Mouse (Mus musculus) gastrocnemius, adult 8-10 months (tissue): ENCODE results near the gene Fbxw8. TPM values are rescaled to one million over a fixed set of nuclear protein-coding genes. Genes with fewer than 3 reads are reported as not detected.

Experiments used
- DNase-seq, 2 experiments: peaks; one replicate each; pipeline ENCODE4 v3.0.0; 2022; ENCODE audit warnings: low spot score in 2 of 2
- total RNA-seq, 4 experiments: library from RNA; stranded (reverse); gene quantifications; 2 replicates each; pipeline ENCODE4 v1.2.4; 2022

The Fbxw8 gene
- total RNA-seq, 4 experiments from 2014 or later, result 17.7 to 23.7 (median 19.0) TPM

GRCm38 (mm10) chr5:118156976-118157375 is 1.7 kb upstream of the Fbxw8 start:
- DNase-seq, result no peak

- DNase-seq, result no peak
Measured at GRCm38 (mm10) chr5:118155565-118155947, 292 bp upstream of the Fbxw8 start.

DNA sequence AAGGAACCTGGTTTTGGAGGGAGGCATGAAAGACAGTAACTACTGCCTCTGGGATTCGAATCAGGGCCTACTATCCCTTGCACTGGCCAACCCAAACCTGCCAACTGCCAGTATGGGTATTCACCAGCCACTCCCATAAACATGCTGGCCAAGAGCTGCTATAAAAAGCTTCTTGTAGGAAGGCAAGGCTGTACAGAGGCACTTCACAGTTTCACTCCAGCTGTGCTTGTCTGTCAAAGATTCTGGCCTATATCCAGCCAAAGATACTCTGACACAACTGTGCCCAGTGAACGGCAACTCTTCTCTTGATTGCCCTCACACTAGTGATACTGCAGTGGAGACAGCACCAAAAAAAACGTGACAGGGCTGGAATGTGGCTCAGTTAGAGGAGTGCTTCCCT is 5.6 kb downstream of the Fbxw8 start:
- peak; percentile 81 to 84 for DNase-seq

- no peak for DNase-seq
Measured at GRCm38 (mm10) chr5:118147264-118147663, 8.0 kb downstream of the Fbxw8 start.

DNA sequence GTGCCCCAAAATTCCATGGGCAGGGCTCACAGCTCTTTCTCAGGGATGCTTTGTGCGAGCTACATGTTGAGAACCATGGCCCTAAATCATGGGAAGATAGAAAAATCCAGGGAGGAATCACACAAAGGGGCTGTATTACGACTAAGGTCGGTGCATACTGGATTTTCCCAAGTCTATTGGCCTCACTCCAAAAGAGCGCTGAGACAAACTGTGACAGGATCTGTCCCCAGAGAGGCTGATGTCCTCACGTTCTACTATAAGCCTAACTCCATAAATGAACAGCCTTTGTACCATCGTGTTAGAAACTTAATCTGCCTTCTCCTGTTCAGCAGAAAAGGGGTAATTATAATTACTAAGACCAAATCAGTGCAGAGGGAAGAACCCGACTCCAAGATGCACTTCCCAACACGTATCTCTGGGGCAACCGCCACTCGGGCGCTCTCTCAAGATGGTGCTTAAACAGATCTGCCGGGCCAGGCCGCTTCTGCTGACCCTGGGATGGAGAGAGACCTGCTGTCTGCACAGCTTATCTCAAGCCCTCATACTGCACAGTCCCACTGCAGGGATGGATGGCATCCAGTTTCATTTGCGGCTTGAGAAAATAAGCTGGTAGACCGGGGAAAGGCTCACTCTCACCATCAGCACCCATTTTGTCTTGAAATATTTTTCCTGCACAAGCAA is 9.1 kb downstream of the Fbxw8 start:
- DNase-seq, result no peak

GRCm38 (mm10) chr5:118145458-118145857 is 9.8 kb downstream of the Fbxw8 start:
- no peak for DNase-seq

- DNase-seq, result no peak
Measured at GRCm38 (mm10) chr5:118144770-118145169, 10.5 kb downstream of the Fbxw8 start.

DNA sequence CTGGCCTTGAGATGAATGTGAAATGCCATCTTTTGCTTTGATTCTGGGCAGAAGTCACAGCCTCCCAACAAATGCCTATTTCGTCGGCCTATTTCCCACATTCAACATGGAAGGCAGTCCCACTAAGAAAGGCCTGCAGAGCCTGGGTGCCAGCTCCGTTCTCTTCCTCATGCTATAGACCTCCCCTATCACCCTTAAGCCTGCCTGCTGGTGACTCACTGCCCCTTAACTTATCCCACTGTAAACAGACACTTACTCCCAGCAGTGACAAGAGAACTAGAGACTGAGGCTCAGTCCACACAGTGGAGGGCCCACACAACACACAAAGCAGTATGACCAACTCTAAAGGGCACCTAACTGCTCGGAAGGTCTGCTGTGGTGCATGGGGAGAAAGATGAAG is 10.9 kb downstream of the Fbxw8 start:
- no peak for DNase-seq

- peak; percentile 60 to 61 for DNase-seq
Measured at GRCm38 (mm10) chr5:118143211-118144026, 11.8 kb downstream of the Fbxw8 start.

DNA sequence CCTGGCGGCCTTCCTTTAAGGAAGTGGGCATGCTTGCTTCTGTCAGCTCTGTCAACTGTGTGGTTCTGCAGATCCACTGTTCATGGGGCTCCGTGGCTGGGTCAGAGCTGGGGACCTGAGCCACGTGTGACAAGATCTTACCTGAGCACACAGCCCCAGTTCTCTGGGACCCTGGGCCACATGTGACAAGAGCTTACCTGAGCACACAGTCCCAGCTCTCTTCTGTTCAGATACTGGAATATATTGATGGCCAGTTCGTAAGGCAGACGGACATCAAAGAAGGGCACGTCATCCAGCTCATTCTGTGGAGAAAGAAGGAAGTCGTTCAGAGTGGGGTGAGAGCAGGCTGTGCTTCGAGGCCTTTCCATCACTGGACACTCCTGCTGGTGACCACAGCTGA is 12.8 kb downstream of the Fbxw8 start:
- no peak for DNase-seq

DNA sequence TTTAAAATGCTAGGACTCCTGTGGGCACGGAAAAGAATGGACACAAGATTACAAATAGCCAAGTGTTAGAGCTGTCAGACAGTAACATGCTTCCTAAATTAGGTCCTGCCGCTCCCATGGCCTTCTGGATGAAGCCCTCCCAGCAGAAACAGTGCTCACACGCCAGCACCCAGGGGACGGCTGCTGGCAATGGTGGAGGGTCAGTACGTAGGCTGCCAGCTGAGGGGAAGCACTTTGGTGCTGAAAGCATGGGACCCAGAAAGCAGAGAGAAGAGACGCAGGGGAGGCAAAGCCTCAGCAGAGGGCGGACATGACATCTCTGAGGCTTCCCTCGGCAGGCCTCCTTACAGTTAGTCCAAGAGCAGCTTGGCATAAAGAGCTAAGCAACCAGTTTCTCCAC is 15.6 kb downstream of the Fbxw8 start:
- no peak for DNase-seq

GRCm38 (mm10) chr5:118136391-118136790 is 18.9 kb downstream of the Fbxw8 start:
- DNase-seq, result no peak

DNA sequence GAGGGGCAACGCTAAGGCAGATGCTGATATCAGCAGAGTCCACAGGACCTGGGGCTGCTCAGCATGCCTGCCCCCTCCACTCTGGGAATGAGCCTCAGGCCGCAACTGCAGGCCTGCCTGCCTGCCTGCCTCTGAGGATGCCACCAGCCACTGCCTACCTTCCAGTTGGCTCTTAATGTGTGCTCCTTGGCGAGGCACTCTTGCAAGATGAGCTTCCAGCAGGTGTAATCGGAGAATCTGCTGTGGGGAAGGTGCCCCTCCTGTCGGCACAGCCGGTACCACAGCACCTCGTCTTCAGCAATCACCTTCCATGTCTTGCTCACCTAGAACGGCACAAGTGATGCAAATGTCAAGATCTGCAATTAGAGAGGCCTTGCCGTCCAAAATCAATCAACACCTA is 26.6 kb downstream of the Fbxw8 start:
- peak; percentile 24 to 53 for DNase-seq

DNA sequence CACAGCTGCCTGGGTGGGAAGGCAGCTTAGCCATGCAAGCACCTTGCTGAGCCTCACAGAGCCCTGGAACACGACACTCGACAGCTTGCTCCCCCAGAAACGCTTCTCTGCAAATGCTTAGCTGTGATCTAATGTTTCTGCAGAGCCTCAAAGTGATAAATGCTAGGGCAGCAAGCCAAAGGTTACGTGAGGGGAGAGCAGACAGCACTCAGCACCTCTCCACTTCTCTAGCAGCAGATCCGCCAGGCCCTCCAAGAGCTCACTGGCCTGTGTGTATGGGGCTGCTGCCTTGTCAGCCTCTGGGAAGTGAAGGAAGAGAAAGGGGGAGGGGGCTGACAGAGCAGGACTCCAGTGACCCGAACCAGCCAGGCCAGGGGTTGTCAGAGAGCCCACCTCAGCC is 27.1 kb downstream of the Fbxw8 start:
- DNase-seq, result no peak

- no peak for DNase-seq
Measured at GRCm38 (mm10) chr5:118126671-118127070, 28.6 kb downstream of the Fbxw8 start.

DNA sequence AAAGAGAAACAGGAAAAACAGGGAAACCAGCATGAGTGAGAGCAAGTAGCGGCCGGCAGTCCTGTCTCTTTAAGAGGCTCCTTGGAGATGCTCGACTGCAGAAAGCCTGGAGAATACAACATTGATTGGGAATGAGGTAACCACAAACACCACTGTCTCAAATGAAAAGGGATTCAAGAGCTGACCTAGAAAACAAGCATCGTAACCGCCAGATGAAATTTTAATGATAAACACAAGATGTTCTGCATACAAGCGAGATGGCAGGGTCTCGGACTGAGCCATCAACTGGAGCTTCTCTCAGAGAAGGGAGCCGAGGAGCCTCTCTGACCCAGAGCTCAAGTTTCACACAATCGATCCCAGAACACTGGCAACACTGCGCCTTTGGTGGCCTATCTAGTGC is 32.2 kb downstream of the Fbxw8 start:
- DNase-seq, result no peak

DNA sequence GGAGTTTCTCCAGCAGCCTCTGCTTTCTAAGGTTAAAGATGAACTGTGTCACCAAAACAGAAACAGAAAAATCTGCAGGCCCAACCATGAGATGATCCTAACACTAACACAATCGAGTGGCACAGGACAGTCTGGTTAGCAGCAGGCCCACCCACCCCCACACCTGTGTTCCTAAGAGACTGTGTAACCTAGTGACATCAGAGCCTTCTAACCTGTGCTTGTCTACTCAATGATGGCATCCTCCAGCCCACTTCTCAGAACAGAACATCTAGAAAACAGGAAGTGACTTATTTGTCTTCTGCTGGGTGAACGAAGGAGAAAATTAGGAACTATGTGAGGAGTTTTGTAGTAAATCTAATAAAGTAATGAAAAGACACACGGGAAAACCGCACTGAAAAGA is 33.3 kb downstream of the Fbxw8 start:
- DNase-seq, result no peak

DNA sequence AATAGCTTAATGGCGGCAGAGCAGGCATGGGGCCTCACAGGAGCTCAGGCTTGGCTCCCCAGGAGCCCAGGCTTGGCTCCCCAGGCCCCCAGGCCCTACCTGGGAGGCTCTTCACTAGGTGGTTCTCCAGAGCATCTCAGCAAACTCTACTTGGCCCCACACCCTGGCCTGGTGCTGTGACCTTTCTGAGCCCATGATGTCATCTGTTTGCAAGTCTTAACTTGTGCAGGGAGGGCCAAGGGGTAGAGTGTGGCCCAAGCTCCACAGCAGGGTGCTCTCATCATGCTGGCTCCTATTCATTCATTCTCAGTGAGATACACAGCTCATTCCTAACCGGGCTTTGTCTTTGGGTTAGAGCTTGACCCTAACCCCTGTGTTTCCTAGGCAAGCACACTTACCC is 34.6 kb downstream of the Fbxw8 start:
- no peak for DNase-seq

GRCm38 (mm10) chr5:118118922-118119321 is 36.3 kb downstream of the Fbxw8 start:
- DNase-seq, result no peak

- no peak for DNase-seq
Measured at GRCm38 (mm10) chr5:118118351-118118750, 36.9 kb downstream of the Fbxw8 start.

DNA sequence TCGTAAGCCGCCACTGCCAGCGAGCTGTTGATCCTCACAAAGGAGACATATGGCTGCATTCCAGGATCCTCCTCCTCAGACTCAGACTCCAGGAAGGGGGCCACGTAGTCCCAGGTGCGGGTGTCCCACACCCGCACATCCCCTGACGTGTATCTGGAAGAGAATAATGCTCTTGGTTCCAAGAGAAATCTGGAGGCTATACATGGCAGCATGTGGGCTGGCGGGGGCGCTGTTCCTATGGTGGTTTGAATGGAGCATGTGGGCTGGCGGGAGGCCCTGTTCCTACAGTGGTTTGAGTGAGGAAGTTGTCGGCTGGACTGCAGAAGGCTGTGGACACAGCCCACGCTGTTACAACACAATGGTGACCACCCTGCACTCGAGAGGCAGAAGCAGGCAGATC is 41.6 kb downstream of the Fbxw8 start:
- DNase-seq, result no peak

- no peak for DNase-seq
Measured at GRCm38 (mm10) chr5:118113043-118113442, 42.2 kb downstream of the Fbxw8 start.
